In genomic region chr8:11831174-11831573, GRCm38 (mm10) we compare ENCODE assay signal across 19 mouse cellular contexts. TPM values are rescaled to one million over a fixed set of nuclear protein-coding genes. Genes with fewer than 3 reads are reported as not detected.
DNase-seq lines count a peak whose midpoint lies in the region; ATAC-seq lines count a peak whose summit lies in the region.
"Had no signal": no experiment of that assay in that cellular context is flagged by ENCODE, and none has a peak within 500 bp of the region (broad histone marks: within the 10 kb centered on the region; RNA-seq: fewer than 3 reads in every experiment).

No protein-coding gene starts in this region.

- DNase-seq in kidney, adult 11 months: peak; percentile 23
- DNase-seq in kidney, adult 18-20 months: no peak
- DNase-seq in lung, postnatal 25 days (ENCODE audit: low spot score): peak; percentile 12
- DNase-seq in lung, postnatal 14 days: no peak
- peak; percentile 71 for DNase-seq in yolk sac, embryonic 10.5 days (ENCODE audit: low spot score)
- DNase-seq in Muller cell, postnatal 12 days (ENCODE audit: inconsistent ontology term): no peak
- DNase-seq: adrenal gland, postnatal 36 days; cerebellum, postnatal 14 days; gastrocnemius, postnatal 36 days; heart, postnatal 4 days; retina, postnatal 1 day; thymus, postnatal 14 days had no signal

- no peak overlapping the region for H3K27ac ChIP-seq in liver, embryonic 16.5 days (ENCODE audit: low read length)
- H3K27ac ChIP-seq: heart, embryonic 10.5 days; layer of hippocampus, adult 2 months; left cerebral cortex, adult 2 months; limb, embryonic 12.5 days; stomach, postnatal 0 days had no signal

- H3K9me3 ChIP-seq in liver, embryonic 16.5 days (replicated peaks; ENCODE audit: control insufficient read depth, low read length): no peaks in the 10 kb centered on the region
- H3K9me3 ChIP-seq: heart, embryonic 10.5 days; limb, embryonic 12.5 days; neural tube, embryonic 15.5 days had no signal

- no peaks in the 10 kb centered on the region for H3K4me1 ChIP-seq in liver, embryonic 16.5 days (ENCODE audit: control insufficient read depth, low read depth, low read length)
- H3K4me1 ChIP-seq: limb, embryonic 12.5 days had no signal

- H3K27me3 ChIP-seq in liver, embryonic 16.5 days (ENCODE audit: control insufficient read depth, insufficient read depth, low read depth, low read length): no peaks in the 10 kb centered on the region
- H3K27me3 ChIP-seq: limb, embryonic 12.5 days; neural tube, embryonic 15.5 days had no signal

- no peak overlapping the region for H3K9ac ChIP-seq in liver, embryonic 16.5 days (ENCODE audit: low read depth, low read length)
- H3K9ac ChIP-seq: limb, embryonic 12.5 days; neural tube, embryonic 15.5 days had no signal

- peaks cover 5% of the 10 kb centered on the region; the same call in 1 of the 2 replicates for H3K36me3 ChIP-seq in liver, embryonic 16.5 days (ENCODE audit: control insufficient read depth, insufficient read depth)

- H3K4me2 ChIP-seq in liver, embryonic 16.5 days (ENCODE audit: low read depth, low read length): no peak overlapping the region
- H3K4me2 ChIP-seq: limb, embryonic 12.5 days; neural tube, embryonic 15.5 days had no signal

- 57% methylated on average over 10 of the region's 10 CpGs for WGBS in liver, embryonic 16.5 days (ENCODE audit: insufficient replicate concordance)

- ATAC-seq in liver, embryonic 16.5 days (ENCODE audit: low read depth): peak; percentile 53; the same call in 1 of the 2 replicates

- no peak overlapping the region for H3K4me3 ChIP-seq in liver, embryonic 16.5 days (ENCODE audit: low read depth, low read length)
- H3K4me3 ChIP-seq: heart, embryonic 10.5 days; layer of hippocampus, adult 2 months; left cerebral cortex, adult 2 months; limb, embryonic 12.5 days; neural tube, embryonic 15.5 days had no signal

RNA-seq across cellular contexts. Expression of gene Tex29, which starts 9.1 kb away (rescaled TPM):
- polyA plus RNA-seq in liver, embryonic 16.5 days (2015; fragmentation: Nextera tagmentation; extraction: Ambion mirVana): not detected in 2 replicates
- polyA plus RNA-seq: heart, embryonic 10.5 days; limb, embryonic 12.5 days; stomach, postnatal 0 days had no signal

Comparison
In these comparisons a context has a peak if more than half of its experiments do, and no peak if none do; other contexts are left out.
1. DNase-seq: peak in kidney, adult 11 months (single experiment), lung, postnatal 25 days (single experiment) and yolk sac, embryonic 10.5 days (single experiment); none in kidney, adult 18-20 months (single experiment), lung, postnatal 14 days (single experiment) and Muller cell, postnatal 12 days (single experiment).